Mouse (Mus musculus): ENCODE measurements around the gene App.

DNA sequence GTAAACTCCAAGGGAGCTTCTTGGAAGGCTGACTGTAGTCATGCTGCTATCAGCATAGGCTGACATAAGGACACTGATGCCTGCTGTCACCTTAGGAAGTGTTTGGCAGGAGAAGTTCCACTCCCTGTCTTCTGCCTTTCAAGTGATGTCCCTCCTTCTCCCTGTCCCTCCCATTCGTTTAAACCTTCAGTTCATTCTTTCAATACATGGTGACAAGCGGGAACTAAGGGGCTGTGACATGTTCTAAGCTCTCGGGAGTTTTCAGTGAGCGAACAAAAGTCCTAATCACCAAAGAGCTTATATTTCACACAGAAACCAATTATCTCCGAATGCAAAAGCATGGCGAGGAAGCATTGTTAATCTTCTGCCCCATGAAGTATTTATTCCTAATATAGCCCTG, 77.2 kb downstream of the App start:
- TF ChIP-seq CTCF (IDR thresholded peaks at IDR 0.05; ENCODE audit: low read depth, low read length) (no peak), POLR2A (IDR thresholded peaks at IDR 0.05; ENCODE audit: extremely low read depth, insufficient read depth, low read length) (no peak)

Measured in liver, adult 2 months (tissue).